Mouse (Mus musculus): ENCODE data around the gene Prrc2b.

GRCm38 (mm10) chr2:32240591-32240990 is 89.7 kb downstream of the Prrc2b start:
- TF ChIP-seq POLR2A (IDR thresholded peaks at IDR 0.05; ENCODE audit: low read depth, low read length), result no peak
- no peak for TF ChIP-seq CTCF (IDR thresholded peaks at IDR 0.05; ENCODE audit: extremely low read depth, insufficient read depth, insufficient read length, insufficient replicate concordance)

Measured in spleen, adult 2 months (tissue).